Mouse (Mus musculus): ENCODE measurements around the gene Ppp1r14a. TPM values are rescaled to one million over a fixed set of nuclear protein-coding genes. Genes with fewer than 3 reads are reported as not detected.

Ppp1r14a gene
- polyA plus RNA-seq, 1 experiment from 2014 or later, result 2.5 TPM

DNA sequence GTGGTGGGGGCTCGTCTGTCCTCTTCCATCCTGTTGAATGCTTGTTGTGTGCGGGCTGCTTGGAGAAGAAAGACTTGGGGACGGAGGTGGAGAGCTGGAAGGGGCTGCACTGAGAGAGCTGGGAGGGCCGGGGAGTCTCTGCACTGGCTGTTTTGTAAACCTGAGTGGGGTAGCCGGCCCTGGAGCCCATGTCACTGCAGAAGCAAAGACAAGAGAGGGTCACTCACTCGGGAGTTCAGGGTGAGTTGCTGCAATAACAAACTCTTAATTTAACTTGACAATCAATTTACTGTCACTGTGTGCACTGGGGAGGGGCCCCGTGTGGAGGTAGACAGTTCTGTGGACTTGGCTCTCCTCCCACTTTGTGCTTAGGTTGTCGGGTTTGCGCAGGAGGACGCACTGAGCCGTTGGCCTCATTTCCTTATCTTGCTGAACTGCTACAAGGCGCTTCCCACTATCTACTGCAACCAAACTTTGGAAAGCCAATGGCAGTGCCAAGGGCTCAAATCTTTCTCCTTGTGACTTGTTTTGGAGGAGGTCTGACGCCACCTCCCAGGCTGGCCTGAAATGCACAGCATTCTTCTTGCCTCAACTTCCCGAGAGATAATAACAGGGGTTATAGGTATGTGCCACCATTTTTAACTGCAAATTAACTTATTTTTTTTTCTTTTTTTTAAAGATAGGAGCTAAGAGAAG, 50.0 kb downstream of the Ppp1r14a start:
- peaks cover 7% of the 10 kb centered on the region; the same call in 1 of the 2 replicates for H3K36me3 ChIP-seq (ENCODE audit: control insufficient read depth, insufficient read depth, low read length)
- H3K4me3 ChIP-seq (ENCODE audit: low read depth, low read length), result no peak overlapping the region
- ATAC-seq, result no peak
- peaks cover 5% of the 10 kb centered on the region for H3K4me1 ChIP-seq (ENCODE audit: control insufficient read depth, insufficient read depth, low read length)
- no peak overlapping the region for H3K9ac ChIP-seq (ENCODE audit: low read depth, low read length)
- H3K27me3 ChIP-seq (ENCODE audit: control insufficient read depth, insufficient read depth, low read depth, low read length), result no peaks in the 10 kb centered on the region
- 84% methylated on average over 14 of the region's 14 CpGs for WGBS
- H3K27ac ChIP-seq (ENCODE audit: low read length), result no peak overlapping the region
- no peak overlapping the region for H3K4me2 ChIP-seq (ENCODE audit: low read length)
- no peaks in the 10 kb centered on the region for H3K9me3 ChIP-seq (replicated peaks; ENCODE audit: control insufficient read depth, low read length, poor library complexity, severe bottlenecking)

DNA sequence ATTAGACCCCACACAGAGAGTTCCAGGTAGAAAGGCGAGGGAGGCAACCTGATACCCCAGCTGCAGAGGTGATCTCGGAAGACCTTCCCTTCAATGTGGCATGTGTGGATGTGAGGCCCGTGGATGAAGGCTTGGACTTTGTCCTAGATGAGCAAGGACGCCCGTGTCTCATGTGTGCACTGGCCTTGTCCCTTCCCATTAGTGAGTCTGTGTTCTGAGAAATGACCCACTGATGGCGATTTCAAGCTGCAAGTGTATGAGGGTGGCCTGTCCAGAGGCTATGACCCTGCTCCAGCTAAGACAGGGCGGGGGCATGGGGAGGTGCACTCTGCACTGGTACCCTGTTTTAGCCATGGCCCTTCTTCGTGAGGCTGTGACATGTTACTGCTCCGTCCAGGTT, 51.1 kb downstream of the Ppp1r14a start:
- Histone ChIP-seq H3K36me3 (ENCODE audit: control insufficient read depth, insufficient read depth, low read length) (peaks cover 7% of the 10 kb centered on the region; the same call in 1 of the 2 replicates), H3K9ac (ENCODE audit: low read depth, low read length) (no peak overlapping the region), H3K27me3 (ENCODE audit: control insufficient read depth, insufficient read depth, low read depth, low read length) (no peaks in the 10 kb centered on the region), H3K4me3 (ENCODE audit: low read depth, low read length) (no peak overlapping the region), H3K4me1 (ENCODE audit: control insufficient read depth, insufficient read depth, low read length) (peaks cover 5% of the 10 kb centered on the region), H3K27ac (ENCODE audit: low read length) (no peak overlapping the region), H3K9me3 (replicated peaks; ENCODE audit: control insufficient read depth, low read length, poor library complexity, severe bottlenecking) (no peaks in the 10 kb centered on the region), H3K4me2 (ENCODE audit: low read length) (no peak overlapping the region)
- WGBS, result 92% methylated on average over 9 of the region's 9 CpGs
- no peak for ATAC-seq

DNA sequence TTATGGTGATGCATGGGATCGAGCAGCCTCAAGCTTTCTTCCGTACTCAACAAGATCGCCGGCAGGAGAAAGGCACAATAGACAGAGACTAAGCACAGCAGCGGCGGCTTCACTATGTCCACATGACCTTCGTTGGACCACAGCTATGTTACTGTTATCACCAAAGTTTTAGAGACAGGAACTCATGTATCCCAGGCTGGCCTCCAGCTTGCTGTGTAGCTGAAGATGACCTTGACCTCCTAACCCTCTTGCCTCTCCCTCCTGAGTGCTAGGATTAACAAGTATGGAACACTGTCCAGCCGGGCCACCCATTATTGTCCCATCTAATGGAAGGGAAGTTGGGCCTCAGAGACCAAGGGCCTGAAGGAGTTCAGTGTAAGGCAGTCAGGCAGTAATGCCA, 51.7 kb downstream of the Ppp1r14a start:
- Histone ChIP-seq H3K27ac (ENCODE audit: low read length) (no peak overlapping the region), H3K9me3 (replicated peaks; ENCODE audit: control insufficient read depth, low read length, poor library complexity, severe bottlenecking) (no peaks in the 10 kb centered on the region), H3K4me1 (ENCODE audit: control insufficient read depth, insufficient read depth, low read length) (peaks cover 5% of the 10 kb centered on the region), H3K27me3 (ENCODE audit: control insufficient read depth, insufficient read depth, low read depth, low read length) (no peaks in the 10 kb centered on the region), H3K36me3 (ENCODE audit: control insufficient read depth, insufficient read depth, low read length) (peaks cover 7% of the 10 kb centered on the region; the same call in 1 of the 2 replicates), H3K9ac (ENCODE audit: low read depth, low read length) (no peak overlapping the region), H3K4me3 (ENCODE audit: low read depth, low read length) (no peak overlapping the region), H3K4me2 (ENCODE audit: low read length) (no peak overlapping the region)
- no peak for ATAC-seq
- 90% methylated on average over 8 of the region's 8 CpGs for WGBS

DNA sequence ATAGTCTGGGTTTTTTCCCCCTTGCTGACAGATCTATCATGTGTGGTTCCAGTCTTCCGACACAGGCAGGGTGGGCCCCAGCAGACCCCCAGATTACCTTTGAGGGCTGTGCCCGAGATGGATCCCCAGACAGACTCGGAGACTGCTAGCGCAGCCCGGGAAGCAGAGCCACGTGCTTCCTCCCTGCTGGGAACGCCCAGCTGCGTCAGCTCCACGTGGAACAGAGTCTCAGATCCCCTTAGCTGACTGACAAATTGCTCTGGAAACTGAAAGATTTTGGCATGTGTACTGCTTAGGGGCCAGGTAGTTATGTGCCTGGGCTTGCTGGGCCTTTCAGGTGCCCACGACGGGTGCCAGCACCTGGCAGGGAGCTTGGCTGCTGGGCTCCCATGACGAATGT, 52.6 kb downstream of the Ppp1r14a start:
- Histone ChIP-seq H3K9ac (ENCODE audit: low read depth, low read length) (no peak overlapping the region), H3K36me3 (ENCODE audit: control insufficient read depth, insufficient read depth, low read length) (peaks cover 7% of the 10 kb centered on the region; the same call in 1 of the 2 replicates), H3K4me3 (ENCODE audit: low read depth, low read length) (no peak overlapping the region), H3K4me2 (ENCODE audit: low read length) (no peak overlapping the region), H3K9me3 (replicated peaks; ENCODE audit: control insufficient read depth, low read length, poor library complexity, severe bottlenecking) (no peaks in the 10 kb centered on the region), H3K4me1 (ENCODE audit: control insufficient read depth, insufficient read depth, low read length) (peaks cover 5% of the 10 kb centered on the region), H3K27me3 (ENCODE audit: control insufficient read depth, insufficient read depth, low read depth, low read length) (no peaks in the 10 kb centered on the region), H3K27ac (ENCODE audit: low read length) (no peak overlapping the region; the same call in 1 of the 2 replicates)
- WGBS, result 49% methylated on average over 12 of the region's 12 CpGs
- no peak for ATAC-seq

DNA sequence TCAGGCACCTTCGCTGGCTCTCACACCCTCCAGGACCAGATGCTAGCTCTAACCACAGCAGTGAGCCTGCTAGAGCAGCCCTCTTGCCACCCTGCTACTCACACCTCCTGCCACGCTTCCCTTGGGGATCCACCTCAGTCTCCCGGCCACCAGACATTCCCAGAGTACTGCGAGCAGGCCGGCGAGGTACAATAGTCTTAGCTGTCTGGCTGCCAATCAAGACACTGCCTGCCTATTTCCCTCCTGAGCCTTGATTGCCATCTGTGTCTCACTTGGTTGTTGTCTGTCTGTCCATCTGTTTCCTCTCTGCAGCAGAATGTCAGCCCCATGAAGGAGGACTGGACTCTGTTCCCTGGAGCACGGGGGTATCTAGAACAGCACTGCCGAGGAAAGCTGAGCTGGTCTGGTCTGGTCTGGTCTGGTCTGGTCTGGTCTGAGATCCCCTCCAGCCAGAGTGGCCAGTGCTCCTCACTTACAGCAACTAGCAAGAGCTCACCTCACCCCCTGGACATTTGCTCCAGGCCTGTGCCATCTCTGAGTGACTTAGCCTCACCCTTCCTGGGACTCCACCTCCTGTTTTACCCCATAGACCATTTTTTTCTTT, 53.5 kb downstream of the Ppp1r14a start:
- ATAC-seq, result no peak

More for the DNA sequence above, 53.5 kb downstream of the Ppp1r14a start:
- Histone ChIP-seq H3K27me3 (ENCODE audit: control insufficient read depth, insufficient read depth, low read depth, low read length) (no peaks in the 10 kb centered on the region), H3K4me3 (ENCODE audit: low read depth, low read length) (no peak overlapping the region), H3K4me1 (ENCODE audit: control insufficient read depth, insufficient read depth, low read length) (peaks cover 5% of the 10 kb centered on the region), H3K9me3 (replicated peaks; ENCODE audit: control insufficient read depth, low read length, poor library complexity, severe bottlenecking) (no peaks in the 10 kb centered on the region), H3K27ac (ENCODE audit: low read length) (peak overlapping the region; percentile 42; the same call in 1 of the 2 replicates), H3K4me2 (ENCODE audit: low read length) (no peak overlapping the region), H3K36me3 (ENCODE audit: control insufficient read depth, insufficient read depth, low read length) (0 out of 2 replicates have a peak, but pooled peaks cover 4% of the 10 kb centered on the region), H3K9ac (ENCODE audit: low read depth, low read length) (0 out of 2 replicates have a peak overlapping the region, but pooled peaks have one; percentile 10)
- WGBS, result 45% methylated on average over 8 of the region's 8 CpGs

Other genes with a start within 250 kb of the Ppp1r14a start
- gene Ryr1, start 164.1 kb upstream of the Ppp1r14a start, polyA plus RNA-seq (2015; fragmentation: Nextera tagmentation; extraction: Ambion mirVana), result 11.3 and 14.4 TPM in 2 replicates
- 0.83 and 1.0 TPM in 2 replicates for gene Rasgrp4, start 154.5 kb upstream of the Ppp1r14a start, polyA plus RNA-seq (2015; fragmentation: Nextera tagmentation; extraction: Ambion mirVana)
- 23.7 and 28.3 TPM in 2 replicates for gene Fam98c, start 133.1 kb upstream of the Ppp1r14a start, polyA plus RNA-seq (2015; fragmentation: Nextera tagmentation; extraction: Ambion mirVana)
- gene Ggn, start 119.1 kb upstream of the Ppp1r14a start, polyA plus RNA-seq (2015; fragmentation: Nextera tagmentation; extraction: Ambion mirVana), result 0.54 and 1.1 TPM in 2 replicates
- 10.7 TPM in 2 replicates for gene Spred3, start 118.9 kb upstream of the Ppp1r14a start, polyA plus RNA-seq (2015; fragmentation: Nextera tagmentation; extraction: Ambion mirVana)
- gene Psmd8, start 108.6 kb upstream of the Ppp1r14a start, polyA plus RNA-seq (2015; fragmentation: Nextera tagmentation; extraction: Ambion mirVana), result 287 TPM in 2 replicates
- gene Catsperg1, start 75.3 kb upstream of the Ppp1r14a start, polyA plus RNA-seq (2015; fragmentation: Nextera tagmentation; extraction: Ambion mirVana), result 3.8 and 5.8 TPM in 2 replicates
- 1.1 and 1.7 TPM in 2 replicates for gene Kcnk6, start 56.8 kb upstream of the Ppp1r14a start, polyA plus RNA-seq (2015; fragmentation: Nextera tagmentation; extraction: Ambion mirVana)
- gene Yif1b, start 51.0 kb upstream of the Ppp1r14a start, polyA plus RNA-seq (2015; fragmentation: Nextera tagmentation; extraction: Ambion mirVana), result 95.7 and 109 TPM in 2 replicates
- 0.46 and 1.5 TPM in 2 replicates for gene 2200002D01Rik, start 40.8 kb upstream of the Ppp1r14a start, polyA plus RNA-seq (2015; fragmentation: Nextera tagmentation; extraction: Ambion mirVana)
- 81.2 and 89.7 TPM in 2 replicates for gene Spint2, start 7.4 kb upstream of the Ppp1r14a start, polyA plus RNA-seq (2015; fragmentation: Nextera tagmentation; extraction: Ambion mirVana)
- 223 and 226 TPM in 2 replicates for gene Dpf1, start 14.6 kb downstream of the Ppp1r14a start, polyA plus RNA-seq (2015; fragmentation: Nextera tagmentation; extraction: Ambion mirVana)
- 17.3 and 17.8 TPM in 2 replicates for gene Sipa1l3, start 229.3 kb downstream of the Ppp1r14a start, polyA plus RNA-seq (2015; fragmentation: Nextera tagmentation; extraction: Ambion mirVana)